Mouse (Mus musculus) urinary bladder, postnatal 25 days (tissue): Measurements from ENCODE around the gene 3110021N24Rik.
A peak's percentile ranks its signal among the peaks of the same experiment; 100 is the strongest.
"Not testable (repeated sequence)": the region's sequence is repeated elsewhere in the genome, so short reads cannot be mapped to it uniquely, and the experiment has no call there.

Source experiments
- DNase-seq: peaks from one replicate; pipeline ENCODE4 v3.0.0; 2022; ENCODE audit warnings: low spot score

Gene 3110021N24Rik

DNA sequence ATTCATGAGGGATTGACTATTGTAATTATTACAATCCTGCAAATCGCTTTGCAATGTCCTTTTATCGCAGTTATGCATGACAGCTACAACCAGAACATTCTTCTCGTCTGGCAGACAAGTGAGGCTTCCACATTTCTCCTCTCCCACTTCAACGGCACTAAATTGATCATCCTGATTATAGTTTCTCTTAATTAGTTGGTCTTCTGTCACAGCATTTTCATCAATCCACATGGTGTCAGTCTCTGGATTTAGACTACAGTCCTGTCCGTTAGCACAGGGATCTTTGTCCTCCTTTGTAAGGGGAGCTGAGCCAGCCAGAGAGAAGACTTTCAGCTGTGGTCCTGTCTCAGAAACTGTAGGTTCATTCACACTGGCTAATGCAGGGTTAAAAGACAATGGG is at the start of gene 3110021N24Rik:
Gene 3110021N24Rik, plus strand, starts transcription at position 301 of the 400 bp plus-strand sequence.
- no peak for DNase-seq

DNA sequence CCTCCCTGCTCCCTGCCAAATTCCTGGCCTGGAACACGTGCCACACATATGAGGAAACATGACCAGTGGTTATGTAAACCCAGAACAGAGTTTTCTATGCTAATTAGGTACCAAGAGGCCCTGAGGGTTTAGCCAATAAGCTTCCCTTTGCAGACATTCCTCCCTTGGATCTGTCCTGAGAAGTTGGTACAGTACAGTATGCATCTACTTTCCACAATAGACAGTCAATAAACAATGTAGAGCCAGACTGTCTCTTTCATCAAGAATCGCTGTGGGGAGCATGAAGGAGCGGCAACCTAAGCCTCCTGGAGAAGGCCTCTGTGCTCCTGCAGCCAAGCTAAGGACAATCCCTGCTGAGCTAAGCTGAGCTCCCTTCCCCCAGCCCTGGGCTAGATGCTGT is 33.3 kb upstream of the 3110021N24Rik start:
- no peak for DNase-seq

DNA sequence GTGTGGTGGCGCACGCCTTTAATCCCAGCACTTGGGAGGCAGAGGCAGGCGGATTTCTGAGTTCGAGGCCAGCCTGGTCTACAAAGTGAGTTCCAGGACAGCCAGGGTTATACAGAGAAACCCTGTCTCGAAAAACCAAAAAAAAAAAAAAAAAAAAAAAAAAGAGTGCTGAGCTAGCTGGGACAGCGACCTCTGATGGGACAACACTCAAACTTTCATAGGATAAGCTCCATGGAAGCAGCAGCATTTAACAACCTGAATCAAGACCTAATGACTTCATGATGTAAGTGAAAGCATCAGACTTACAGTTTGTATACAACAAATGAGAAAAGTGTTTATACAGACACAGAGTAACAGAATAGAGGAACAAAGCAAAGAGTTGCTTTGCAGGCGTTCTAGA is 32.4 kb upstream of the 3110021N24Rik start:
- DNase-seq: not testable (repeated sequence)

DNA sequence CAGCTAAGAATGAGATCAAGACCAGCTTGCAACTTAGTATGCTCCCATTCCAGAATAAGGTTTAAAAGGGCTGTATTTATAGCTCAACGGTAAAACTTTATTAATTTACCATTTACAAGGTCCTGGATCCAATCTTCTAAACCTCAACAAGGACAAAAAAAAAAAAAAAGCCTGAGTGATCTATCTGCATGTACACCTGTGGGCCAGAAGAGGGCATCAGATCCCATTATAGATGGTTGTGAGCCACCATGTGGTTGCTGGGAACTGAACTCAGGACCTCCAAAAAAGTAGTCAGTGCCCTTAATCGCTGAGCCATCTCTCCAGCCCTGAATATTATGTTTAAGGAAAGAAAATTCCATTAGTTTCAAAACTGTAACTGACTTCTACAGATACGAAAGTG is 29.0 kb upstream of the 3110021N24Rik start:
- no peak for DNase-seq

DNA sequence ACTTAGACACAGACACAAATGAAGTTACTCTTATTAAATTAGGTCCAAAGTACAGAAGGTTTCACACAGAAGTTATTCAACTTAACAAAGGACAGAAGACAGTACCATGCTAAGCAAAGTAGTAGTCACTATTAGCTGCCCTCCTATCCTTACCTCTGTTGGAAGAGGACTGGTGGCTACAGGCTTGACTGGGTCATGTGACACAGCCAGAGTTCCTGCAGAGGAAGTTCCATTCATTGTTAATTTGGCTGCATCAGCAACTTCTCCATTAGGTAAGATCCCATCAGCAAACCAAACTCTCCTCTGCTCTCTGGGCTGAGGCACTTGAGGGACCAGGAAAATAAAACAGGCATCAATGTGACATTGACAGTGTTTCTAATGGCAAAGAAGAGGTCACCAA is 28.0 kb upstream of the 3110021N24Rik start:
- no peak for DNase-seq

DNA sequence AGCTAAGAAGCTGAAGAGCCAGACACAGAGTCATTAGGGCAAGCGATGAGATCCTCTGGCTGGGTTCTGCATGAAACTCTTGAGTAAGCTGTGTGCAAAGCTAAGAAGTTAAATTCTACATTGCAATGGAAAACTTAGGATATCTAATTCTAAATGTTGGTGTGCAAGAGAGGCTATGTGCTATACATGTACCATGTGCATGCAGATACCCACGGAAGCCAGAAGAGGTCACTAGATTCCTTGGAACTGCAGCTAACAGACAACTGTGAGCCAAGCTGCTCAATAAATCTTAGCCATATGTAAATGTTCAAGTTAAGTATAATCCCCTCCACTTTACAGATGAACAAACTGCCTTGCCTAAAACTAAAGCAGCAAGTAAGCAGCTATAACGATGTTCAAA is 22.5 kb upstream of the 3110021N24Rik start:
- no peak for DNase-seq

DNA sequence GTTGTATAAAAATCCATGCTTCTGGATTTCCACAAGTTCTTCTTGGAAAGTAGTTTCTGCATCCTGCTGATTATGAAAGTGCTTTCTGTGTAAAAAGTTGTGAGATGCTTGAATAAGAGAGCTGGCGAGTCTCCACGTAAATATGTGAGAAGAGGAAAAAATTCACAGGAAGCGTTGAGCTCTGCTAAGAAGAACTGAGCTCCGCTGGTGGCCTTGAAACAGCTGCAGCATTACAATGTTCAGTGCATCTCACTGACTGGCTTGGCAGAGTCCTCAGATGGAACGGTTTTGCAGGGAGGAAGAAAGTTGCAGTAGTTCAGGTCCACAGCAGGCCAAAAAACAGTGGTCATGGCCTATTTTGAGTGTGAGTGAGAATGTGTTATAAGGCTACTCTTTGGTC is 11.2 kb upstream of the 3110021N24Rik start:
- DNase-seq: no peak

DNA sequence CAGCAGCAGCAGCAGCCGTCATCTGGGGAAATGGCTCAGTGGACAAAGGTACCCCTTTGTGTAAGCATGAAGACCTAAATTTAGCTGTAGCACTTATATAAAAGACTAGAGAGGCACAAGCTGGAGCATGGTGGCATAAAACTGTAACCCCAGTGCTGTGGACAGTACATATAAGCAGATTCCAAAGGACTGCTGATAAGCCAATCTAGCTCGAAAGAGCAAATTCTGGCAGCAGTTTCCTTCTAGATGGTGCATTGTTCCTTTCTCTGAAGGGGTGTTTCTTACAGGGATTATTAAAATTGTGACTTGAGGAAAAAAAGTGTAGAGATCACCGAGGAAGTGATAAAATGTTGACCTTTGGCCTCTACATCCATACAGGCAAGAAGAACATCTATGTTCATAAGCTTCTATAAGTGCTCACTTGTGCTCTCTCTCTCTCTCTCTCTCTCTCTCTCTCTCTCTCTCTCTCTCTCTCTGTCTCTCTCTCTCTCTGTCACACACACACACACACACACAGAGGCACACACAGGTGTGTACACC is 1.9 kb downstream of the 3110021N24Rik start:
- no peak for DNase-seq

DNA sequence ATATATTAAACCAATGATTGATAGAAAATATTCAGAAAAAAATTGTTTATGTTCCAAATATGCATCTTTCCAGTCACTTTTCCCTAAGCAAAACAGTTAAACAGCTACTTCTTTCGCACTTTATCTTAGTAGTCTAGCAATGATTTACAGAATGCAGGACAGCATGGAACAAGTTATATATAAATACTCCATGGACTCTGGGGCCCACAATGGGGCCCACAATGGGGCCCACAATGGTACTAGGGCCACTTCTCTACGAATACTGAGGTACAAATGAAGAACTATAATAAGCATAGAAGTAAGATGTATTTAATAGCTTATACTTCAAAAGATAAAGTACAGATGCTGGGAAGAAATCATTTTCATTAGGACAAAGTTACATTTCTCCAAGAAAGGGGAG is 4.7 kb downstream of the 3110021N24Rik start:
- DNase-seq: no peak

DNA sequence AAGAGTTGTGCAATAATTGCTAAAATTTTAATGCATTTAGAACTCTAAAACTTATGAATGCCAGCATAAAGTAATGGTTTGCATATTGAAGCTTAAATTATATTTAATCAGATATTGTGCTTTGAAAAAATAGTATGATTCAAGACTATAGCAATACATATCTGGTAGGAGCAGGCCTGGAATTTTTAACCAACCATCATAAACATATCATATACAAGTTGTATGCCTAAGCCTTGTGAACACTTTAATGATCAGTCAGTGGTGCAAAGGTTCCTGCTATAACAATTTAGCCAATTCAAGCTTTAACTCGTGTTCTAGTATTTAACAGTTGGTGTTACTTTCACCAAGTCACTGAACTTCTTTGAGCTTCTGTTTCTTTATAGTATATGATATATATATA is 11.0 kb downstream of the 3110021N24Rik start:
- no peak for DNase-seq

DNA sequence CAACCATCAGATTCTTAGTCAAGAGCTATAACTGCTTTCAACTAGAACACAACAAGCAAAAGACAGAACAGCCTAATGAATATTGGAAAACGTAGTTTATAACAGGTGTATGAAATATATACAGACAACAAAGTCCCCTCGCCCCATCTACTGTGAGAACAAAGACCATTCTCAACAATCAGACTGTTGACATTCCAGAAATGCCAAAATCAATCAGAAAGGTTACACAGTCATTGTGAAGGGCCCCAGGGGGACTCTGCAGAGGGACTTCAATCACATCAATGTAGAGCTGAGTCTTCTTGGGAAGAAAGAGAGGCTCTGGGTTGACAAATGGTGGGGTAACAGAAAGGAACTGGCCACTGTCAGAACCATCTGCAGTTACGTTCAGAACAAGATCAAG is 12.1 kb downstream of the 3110021N24Rik start:
- no peak for DNase-seq

DNA sequence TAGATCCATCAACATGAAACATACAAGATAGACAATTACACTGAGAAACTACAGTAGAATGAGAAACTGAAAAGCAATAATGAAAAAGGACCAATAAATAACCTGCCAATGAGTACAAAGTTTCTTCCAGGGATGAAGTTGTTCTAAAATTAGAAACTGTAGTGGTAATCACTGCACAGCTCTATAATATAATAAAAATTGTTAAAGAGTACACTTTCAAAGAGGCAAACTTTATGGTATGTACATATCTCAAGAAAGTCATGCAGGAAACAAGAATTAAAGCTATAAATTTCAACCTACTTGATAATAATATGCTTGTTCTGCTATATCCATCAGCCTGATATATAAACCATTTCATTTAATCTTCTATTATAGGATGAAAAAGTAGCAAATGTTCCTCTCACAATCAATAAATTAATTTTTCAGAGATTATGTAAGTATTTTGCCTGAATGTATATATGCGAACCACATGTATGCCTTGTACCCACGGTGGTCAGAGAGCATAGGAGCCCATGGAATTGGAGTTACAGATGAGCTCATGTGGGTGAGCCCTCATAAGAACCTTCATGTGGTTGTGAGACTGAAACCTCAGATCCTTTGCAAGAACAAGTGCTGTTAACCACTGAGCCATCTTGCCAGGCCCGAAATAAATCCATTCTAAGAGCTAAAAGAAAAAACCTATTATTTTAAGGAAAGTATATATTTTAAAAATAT is 26.9 kb downstream of the 3110021N24Rik start:
- DNase-seq: no peak

DNA sequence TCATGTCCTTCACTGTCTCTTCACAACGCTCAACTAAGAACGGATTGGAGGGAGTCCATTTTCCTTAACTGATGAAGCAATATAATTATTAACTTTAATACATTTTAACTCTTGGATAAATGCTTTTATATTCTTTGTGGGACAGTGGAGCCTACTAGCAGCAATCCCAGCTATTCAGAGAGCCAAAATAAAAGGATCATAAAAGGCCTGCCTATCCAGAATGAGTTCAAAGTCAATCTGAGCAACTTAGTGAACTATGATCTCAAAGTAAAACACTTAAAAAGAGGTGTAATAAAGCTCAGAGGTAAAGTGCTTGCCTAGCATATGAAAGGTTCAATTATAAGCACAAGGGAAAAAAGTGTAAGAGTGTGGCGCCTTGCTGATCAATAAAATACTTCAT is 40.1 kb downstream of the 3110021N24Rik start:
- no peak for DNase-seq

DNA sequence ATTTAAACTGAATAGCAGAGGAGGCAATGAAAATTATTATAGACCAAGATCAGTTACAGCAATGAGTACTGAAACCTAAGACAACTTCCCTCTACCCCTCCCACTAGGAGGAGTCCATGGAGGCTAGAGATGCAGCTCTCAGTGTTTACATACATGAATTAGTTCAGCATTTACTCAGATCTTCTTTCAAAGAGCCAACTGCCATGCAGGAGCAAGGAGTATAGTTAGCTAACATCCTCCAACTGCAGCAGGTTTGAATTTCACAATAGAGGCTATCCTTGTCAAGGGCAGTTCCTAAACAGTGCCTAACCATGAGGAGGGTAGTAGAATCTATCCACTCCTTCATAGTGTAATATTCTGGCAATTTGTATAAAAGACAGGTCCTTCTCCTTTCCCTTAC is 49.1 kb downstream of the 3110021N24Rik start:
- DNase-seq: no peak

DNA sequence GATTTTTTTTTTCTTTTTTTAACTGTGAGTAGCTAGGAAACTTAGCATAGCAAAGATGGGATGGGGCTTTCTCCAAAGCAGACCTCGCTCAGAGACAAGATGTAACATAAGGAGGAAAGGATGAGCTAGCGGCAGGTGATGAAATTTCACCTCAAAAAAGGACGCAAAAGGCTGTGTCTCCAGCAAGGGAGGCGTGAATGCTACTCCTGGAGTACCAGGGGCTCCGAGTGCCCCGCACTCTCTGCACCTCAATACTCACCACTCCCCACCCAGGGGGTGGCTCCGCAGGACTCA is 60.3 kb downstream of the 3110021N24Rik start:
- DNase-seq: no peak

DNA sequence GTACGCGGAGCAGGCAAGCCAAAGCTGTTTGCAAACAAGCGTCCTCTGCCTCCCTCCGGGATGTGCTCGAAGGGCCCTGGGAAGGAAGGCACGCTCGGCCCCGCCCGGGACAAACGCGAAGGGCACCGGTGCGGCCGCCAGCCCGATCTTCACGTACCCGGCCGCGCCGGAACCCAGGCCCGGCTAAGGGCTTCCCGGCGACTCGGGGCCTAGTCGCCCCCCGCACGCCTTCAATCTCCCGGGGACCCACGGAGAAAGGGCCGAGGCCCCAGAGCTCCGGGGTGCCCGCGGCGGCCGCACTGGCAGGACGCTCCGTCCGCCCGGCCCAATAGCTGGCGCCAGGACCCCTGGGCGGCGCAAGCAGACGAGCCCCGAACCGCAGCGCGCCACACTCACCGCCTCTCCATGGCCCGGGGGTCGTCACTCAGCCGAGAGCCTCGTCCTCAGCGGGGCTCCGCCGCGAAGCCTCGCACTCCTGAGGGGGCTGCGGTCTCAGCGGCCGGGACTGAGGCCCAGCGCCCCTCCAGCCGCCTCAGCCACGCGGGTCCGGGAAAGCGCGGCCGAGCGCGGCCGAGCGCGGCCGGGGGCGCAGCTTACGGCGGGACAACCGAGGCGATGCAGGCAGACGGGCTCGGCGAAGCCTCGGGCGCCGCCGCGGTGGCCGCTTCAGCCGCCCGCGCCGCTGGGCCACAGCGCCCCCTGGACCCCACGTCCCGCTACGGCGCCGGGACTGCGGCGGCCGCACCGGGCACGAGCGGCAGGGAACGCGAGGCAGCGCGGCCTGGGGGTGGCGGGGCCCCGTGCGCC is 60.8 kb downstream of the 3110021N24Rik start, which contains the start of gene Zfyve9:
Gene Zfyve9, minus strand, starts transcription at position 742 of the 807 bp plus-strand sequence.
- DNase-seq: peak; percentile 85

DNA sequence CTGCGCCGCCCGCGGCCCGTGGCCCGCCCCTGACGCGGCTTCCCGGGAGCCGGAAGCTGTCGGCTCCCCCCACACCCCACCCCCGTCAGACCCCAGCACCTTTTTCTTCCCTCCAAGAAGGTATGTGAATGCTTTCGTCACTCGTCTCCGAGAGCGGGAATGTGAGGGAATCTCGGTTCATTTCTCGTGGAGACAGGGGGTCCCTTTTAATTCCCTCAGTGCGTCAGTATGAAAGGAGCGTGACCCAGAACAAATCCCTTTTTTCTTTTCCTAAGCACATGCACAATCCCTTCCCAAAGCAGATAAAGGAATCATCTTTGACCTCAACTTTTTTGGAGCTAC is 61.4 kb downstream of the 3110021N24Rik start:
- DNase-seq: no peak

DNA sequence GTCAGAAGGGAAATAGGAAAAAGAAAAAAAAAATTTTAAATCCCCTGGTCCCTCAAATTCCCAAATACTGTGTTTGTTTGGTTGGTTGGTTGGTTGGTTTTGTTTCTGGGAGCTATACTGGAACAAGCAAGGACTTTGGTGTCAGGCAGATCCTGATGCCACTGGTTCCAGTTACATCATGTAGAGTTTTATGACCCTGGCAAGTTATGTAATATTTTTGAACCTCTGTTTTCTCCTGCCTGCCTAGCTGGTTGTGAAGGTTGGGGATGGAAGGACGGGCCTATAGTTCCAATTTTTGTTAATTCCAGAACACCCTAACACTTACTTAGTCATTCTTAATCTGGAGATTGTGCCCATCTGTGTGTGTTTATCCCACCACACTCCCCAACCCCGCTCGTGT is 62.1 kb downstream of the 3110021N24Rik start:
- no peak for DNase-seq

DNA sequence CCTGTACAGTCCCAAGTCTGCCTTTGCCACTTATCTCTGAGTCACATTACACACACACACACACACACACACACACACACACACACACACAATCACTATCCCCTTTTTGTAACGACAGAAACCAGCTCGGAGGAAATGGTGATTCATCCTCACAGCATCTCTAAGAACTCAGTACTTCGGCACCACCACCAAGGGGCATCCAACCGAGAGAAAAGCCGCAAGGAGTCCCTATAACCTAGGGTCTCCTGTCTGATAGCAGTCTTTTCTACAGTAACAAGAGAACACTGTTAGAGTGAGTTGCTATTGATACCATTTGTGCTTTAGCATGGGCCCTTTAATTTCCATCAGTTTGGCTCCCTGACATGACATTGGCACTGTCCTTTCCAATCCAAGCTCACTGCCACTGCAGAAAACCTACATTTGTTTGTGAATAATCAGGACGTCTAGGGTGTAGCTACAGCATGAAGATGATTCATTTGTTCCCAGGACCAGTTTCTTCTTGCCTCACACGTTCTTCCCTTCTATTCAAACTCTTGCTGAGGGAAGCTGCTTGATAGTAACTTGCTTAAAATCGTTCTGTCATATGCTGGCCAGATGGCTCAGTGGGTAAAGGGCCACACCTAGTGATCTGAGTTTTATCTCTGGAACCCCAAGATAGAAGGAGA is 63.1 kb downstream of the 3110021N24Rik start:
- DNase-seq: no peak

DNA sequence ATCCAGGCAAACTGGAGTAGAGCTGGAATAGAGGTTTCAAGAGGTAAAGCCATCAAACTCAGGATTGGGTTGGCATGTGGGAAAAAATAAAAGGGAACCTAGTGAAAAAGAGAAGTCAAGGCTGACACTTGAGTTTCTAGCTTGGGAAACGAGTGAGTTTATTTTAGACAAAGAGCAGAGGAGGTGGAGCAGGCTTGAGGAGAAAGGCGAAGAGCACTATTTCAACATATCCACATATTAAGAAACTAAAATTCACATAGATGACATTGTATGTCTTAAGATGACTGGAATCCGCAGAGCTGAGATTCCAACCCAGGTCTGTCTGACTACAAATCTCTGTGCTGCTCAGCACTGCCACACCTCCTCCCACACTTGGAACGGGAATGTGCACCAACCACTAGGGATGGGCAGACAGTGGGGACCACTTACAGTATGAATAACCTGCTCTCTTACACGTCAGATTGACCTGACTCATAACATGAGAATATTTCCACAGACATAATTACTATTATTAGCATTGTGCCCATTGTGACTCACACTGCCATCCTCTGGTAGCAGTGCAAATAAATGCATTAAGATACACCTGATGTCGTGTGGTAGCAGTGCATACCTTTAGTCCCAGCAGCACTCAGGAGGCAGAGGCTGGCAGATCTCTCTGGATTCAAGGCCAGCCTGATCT is 69.9 kb downstream of the 3110021N24Rik start:
- no peak for DNase-seq

DNA sequence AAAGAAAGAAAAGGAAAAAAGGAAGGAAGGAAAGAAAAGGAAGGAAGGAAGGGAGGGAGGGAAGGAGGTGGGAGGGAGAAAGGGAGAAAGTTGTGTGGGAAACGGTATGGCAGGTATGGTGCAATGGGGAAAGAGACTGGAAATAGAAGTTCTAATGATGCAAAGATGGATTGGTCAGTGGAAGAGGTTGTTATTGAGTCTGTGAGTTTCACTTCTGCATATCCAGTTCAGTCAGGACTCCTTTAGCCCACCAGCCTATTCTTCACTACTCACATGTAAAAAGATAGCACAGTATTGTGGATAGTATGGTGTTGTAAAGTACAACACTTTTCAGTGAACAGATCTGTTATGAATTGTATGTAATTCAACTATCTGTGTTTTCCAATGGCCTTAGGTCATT is 71.1 kb downstream of the 3110021N24Rik start:
- DNase-seq: no peak

DNA sequence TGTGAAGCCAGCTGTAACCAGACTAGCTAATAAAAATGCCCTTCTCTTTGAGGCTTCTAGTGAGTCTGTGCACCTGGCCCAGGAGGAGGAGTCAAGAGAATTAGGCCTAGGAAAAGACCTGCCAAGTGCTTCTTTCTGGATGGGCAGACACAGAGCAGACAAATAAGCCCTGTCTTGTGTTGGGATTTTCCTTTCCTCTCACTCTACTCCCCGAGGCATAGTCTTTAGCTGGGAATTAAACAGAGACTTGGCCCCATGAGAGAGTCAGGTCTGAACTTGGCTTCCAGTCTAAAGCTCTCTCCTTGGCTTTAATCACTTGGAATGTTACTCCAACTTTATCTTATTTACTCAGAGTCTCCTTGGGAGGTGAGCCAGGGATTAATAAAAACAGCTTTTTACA is 74.5 kb downstream of the 3110021N24Rik start:
- DNase-seq: no peak
